Mouse (Mus musculus): ENCODE results near the gene Tmem94. TPM values are rescaled to one million over a fixed set of nuclear protein-coding genes. Genes with fewer than 3 reads are reported as not detected.
A peak's percentile ranks its signal among the peaks of the same experiment; 100 is the strongest.

The Tmem94 gene
- polyA plus RNA-seq, 1 experiment from 2014 or later, result 20.9 TPM

- 89% methylated on average over 11 of the region's 11 CpGs for WGBS
- ATAC-seq (ENCODE audit: low FRiP score, low TSS enrichment), result no peak
Measured at GRCm38 (mm10) chr11:115741070-115741469, 24.2 kb upstream of the Tmem94 start.

GRCm38 (mm10) chr11:115742926-115743325 lies 22.3 kb upstream of the Tmem94 start:
- WGBS, result 89% methylated on average over 9 of the region's 9 CpGs
- no peaks in the 10 kb centered on the region for H3K36me3 ChIP-seq (ENCODE audit: control insufficient read depth, insufficient read depth, low read length)

More at GRCm38 (mm10) chr11:115741070-115741469, 24.2 kb upstream of the Tmem94 start:
- Histone ChIP-seq H3K36me3 (ENCODE audit: control insufficient read depth, insufficient read depth, low read length) (no peaks in the 10 kb centered on the region), H3K4me1 (ENCODE audit: control insufficient read depth, insufficient read depth, low read length) (no peaks in the 10 kb centered on the region), H3K9me3 (ENCODE audit: control insufficient read depth, low read length) (no peaks in the 10 kb centered on the region), H3K4me3 (replicated peaks; ENCODE audit: low read depth, low read length) (no peak overlapping the region), H3K4me2 (ENCODE audit: low read length) (no peak overlapping the region), H3K9ac (replicated peaks; ENCODE audit: low read length) (no peak overlapping the region), H3K27me3 (ENCODE audit: control insufficient read depth, insufficient read depth, low read length) (no peaks in the 10 kb centered on the region), H3K27ac (replicated peaks; ENCODE audit: low read depth, low read length) (no peak overlapping the region)
- no peak for DNase-seq

GRCm38 (mm10) chr11:115744385-115744784 lies 20.8 kb upstream of the Tmem94 start:
- Histone ChIP-seq H3K27me3 (ENCODE audit: control insufficient read depth, insufficient read depth, low read length) (no peaks in the 10 kb centered on the region), H3K9ac (replicated peaks; ENCODE audit: low read length) (no peak overlapping the region), H3K9me3 (ENCODE audit: control insufficient read depth, low read length) (no peaks in the 10 kb centered on the region), H3K4me2 (ENCODE audit: low read length) (no peak overlapping the region), H3K36me3 (ENCODE audit: control insufficient read depth, insufficient read depth, low read length) (no peaks in the 10 kb centered on the region), H3K4me3 (replicated peaks; ENCODE audit: low read depth, low read length) (no peak overlapping the region), H3K27ac (replicated peaks; ENCODE audit: low read depth, low read length) (no peak overlapping the region), H3K4me1 (ENCODE audit: control insufficient read depth, insufficient read depth, low read length) (no peaks in the 10 kb centered on the region)
- ATAC-seq (ENCODE audit: low FRiP score, low TSS enrichment) (no peak), DNase-seq (no peak)
- WGBS, result 89% methylated on average over 5 of the region's 5 CpGs

More at GRCm38 (mm10) chr11:115742926-115743325, 22.3 kb upstream of the Tmem94 start:
- H3K4me2 ChIP-seq (ENCODE audit: low read length), result no peak overlapping the region
- H3K9ac ChIP-seq (replicated peaks; ENCODE audit: low read length), result no peak overlapping the region
- DNase-seq (no peak), ATAC-seq (ENCODE audit: low FRiP score, low TSS enrichment) (no peak)
- no peaks in the 10 kb centered on the region for H3K27me3 ChIP-seq (ENCODE audit: control insufficient read depth, insufficient read depth, low read length)
- H3K27ac ChIP-seq (replicated peaks; ENCODE audit: low read depth, low read length), result no peak overlapping the region
- H3K4me3 ChIP-seq (replicated peaks; ENCODE audit: low read depth, low read length), result no peak overlapping the region
- H3K4me1 ChIP-seq (ENCODE audit: control insufficient read depth, insufficient read depth, low read length), result no peaks in the 10 kb centered on the region
- H3K9me3 ChIP-seq (ENCODE audit: control insufficient read depth, low read length), result no peaks in the 10 kb centered on the region

DNA sequence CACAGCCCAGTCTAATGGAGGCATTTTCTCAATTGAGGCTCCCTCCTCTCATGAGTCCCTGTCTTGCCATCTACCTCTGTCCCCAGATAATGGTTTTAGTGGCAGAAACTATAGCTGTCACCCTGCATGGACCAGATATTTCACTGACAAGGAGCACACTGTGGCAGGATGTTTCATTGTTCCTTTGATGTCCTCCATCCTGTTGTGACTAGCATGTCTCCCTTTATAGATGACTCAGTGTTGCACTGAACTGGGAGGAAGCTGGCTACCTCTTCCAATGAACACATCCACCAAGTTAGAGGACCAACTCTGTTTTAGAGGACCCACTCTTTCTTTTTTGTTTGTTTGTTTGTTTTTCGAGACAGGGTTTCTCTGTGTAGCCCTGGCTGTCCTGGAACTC lies 19.1 kb upstream of the Tmem94 start:
- ATAC-seq (ENCODE audit: low FRiP score, low TSS enrichment) (no peak), DNase-seq (no peak)
- Histone ChIP-seq H3K9ac (replicated peaks; ENCODE audit: low read length) (no peak overlapping the region), H3K4me3 (replicated peaks; ENCODE audit: low read depth, low read length) (no peak overlapping the region), H3K36me3 (ENCODE audit: control insufficient read depth, insufficient read depth, low read length) (no peaks in the 10 kb centered on the region), H3K27me3 (ENCODE audit: control insufficient read depth, insufficient read depth, low read length) (no peaks in the 10 kb centered on the region), H3K9me3 (ENCODE audit: control insufficient read depth, low read length) (no peaks in the 10 kb centered on the region), H3K4me2 (ENCODE audit: low read length) (no peak overlapping the region), H3K4me1 (ENCODE audit: control insufficient read depth, insufficient read depth, low read length) (no peaks in the 10 kb centered on the region), H3K27ac (replicated peaks; ENCODE audit: low read depth, low read length) (no peak overlapping the region)
- WGBS, result 86% methylated on average over 1 of the region's 1 CpGs

DNA sequence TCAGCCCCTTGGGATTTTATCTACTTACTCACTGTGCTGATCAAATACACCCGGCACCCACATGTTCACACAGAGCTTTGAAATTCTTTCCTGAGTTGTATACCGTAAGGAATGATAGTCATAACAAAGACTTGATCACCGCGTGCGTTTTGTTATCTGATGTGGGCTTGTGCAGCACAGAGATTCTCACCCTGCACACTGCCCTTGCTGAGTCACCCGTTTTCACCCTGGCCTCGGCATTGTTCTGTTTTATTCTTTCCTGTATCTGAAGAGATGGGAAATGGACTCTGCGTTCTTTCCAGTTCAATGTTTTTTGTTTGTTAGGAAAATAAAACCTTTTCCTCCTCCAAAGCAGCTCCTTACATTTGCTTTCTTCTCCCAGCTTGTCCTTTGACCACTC lies 18.5 kb upstream of the Tmem94 start:
- no peak overlapping the region for H3K4me3 ChIP-seq (replicated peaks; ENCODE audit: low read depth, low read length)
- WGBS, result 54% methylated on average over 8 of the region's 8 CpGs
- DNase-seq, result no peak
- H3K4me1 ChIP-seq (ENCODE audit: control insufficient read depth, insufficient read depth, low read length), result no peaks in the 10 kb centered on the region
- H3K9ac ChIP-seq (replicated peaks; ENCODE audit: low read length), result no peak overlapping the region
- 0 out of 2 replicates have a peak overlapping the region, but pooled peaks have one; percentile 38 for H3K4me2 ChIP-seq (ENCODE audit: low read length)
- H3K36me3 ChIP-seq (ENCODE audit: control insufficient read depth, insufficient read depth, low read length), result no peaks in the 10 kb centered on the region
- ATAC-seq (ENCODE audit: low FRiP score, low TSS enrichment), result no peak
- H3K9me3 ChIP-seq (ENCODE audit: control insufficient read depth, low read length), result no peaks in the 10 kb centered on the region
- no peak overlapping the region for H3K27ac ChIP-seq (replicated peaks; ENCODE audit: low read depth, low read length)
- no peaks in the 10 kb centered on the region for H3K27me3 ChIP-seq (ENCODE audit: control insufficient read depth, insufficient read depth, low read length)

- no peak for ATAC-seq (ENCODE audit: low FRiP score, low TSS enrichment)
- H3K27me3 ChIP-seq (ENCODE audit: control insufficient read depth, insufficient read depth, low read length), result no peaks in the 10 kb centered on the region
- H3K4me1 ChIP-seq (ENCODE audit: control insufficient read depth, insufficient read depth, low read length), result no peaks in the 10 kb centered on the region
- H3K27ac ChIP-seq (replicated peaks; ENCODE audit: low read depth, low read length), result no peak overlapping the region
- H3K4me2 ChIP-seq (ENCODE audit: low read length), result peak overlapping the region; percentile 38
- H3K9ac ChIP-seq (replicated peaks; ENCODE audit: low read length), result no peak overlapping the region; the same call in 1 of the 2 replicates
- DNase-seq, result peak; percentile 37
- 20% methylated on average over 11 of the region's 15 CpGs for WGBS
- H3K4me3 ChIP-seq (replicated peaks; ENCODE audit: low read depth, low read length), result no peak overlapping the region
- no peaks in the 10 kb centered on the region for H3K9me3 ChIP-seq (ENCODE audit: control insufficient read depth, low read length)
- H3K36me3 ChIP-seq (ENCODE audit: control insufficient read depth, insufficient read depth, low read length), result no peaks in the 10 kb centered on the region
Measured at GRCm38 (mm10) chr11:115747351-115747750, 17.9 kb upstream of the Tmem94 start.

DNA sequence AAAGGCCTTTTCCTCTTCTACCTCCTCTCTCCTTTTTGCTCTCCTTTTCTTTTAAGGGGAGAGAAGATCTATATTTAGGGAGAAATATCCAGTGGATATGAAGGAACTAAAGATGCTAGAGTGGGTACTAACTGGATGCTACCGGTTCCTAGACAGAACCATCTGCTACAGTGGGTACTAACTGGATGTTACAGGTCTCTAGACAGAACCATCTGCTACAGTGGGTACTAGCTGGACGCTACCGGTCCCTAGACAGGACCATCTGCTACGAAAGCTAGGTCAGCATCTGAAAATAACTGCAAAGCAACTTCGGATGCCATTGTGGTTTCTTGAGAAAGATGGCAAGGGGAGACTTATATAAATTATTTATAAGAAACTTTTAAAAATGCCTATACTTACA lies 15.4 kb upstream of the Tmem94 start:
- Histone ChIP-seq H3K4me2 (ENCODE audit: low read length) (no peak overlapping the region), H3K27me3 (ENCODE audit: control insufficient read depth, insufficient read depth, low read length) (no peaks in the 10 kb centered on the region), H3K4me3 (replicated peaks; ENCODE audit: low read depth, low read length) (no peak overlapping the region), H3K9me3 (ENCODE audit: control insufficient read depth, low read length) (no peaks in the 10 kb centered on the region), H3K36me3 (ENCODE audit: control insufficient read depth, insufficient read depth, low read length) (no peaks in the 10 kb centered on the region), H3K9ac (replicated peaks; ENCODE audit: low read length) (no peak overlapping the region), H3K4me1 (ENCODE audit: control insufficient read depth, insufficient read depth, low read length) (no peaks in the 10 kb centered on the region), H3K27ac (replicated peaks; ENCODE audit: low read depth, low read length) (no peak overlapping the region)
- 83% methylated on average over 5 of the region's 5 CpGs for WGBS
- ATAC-seq (ENCODE audit: low FRiP score, low TSS enrichment), result no peak
- no peak for DNase-seq

DNA sequence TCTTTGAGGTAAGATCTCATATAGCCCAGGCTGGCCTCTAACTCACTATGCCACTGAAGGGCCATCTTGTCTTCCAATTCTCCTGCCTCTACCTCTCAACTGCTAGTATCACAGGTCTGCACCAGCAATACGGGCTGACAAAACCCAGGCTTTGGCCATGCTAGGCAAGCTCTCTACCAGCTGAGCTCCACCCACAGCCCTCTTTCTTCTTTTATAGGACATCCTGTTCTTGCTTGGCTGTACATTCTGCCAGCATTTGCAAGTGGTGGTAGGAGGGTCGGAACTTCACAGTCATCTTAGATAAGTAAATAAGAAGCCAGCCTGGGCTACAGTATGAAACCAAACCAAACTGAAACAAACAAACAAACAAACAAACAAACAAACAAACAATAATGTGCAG lies 13.5 kb upstream of the Tmem94 start:
- ATAC-seq (ENCODE audit: low FRiP score, low TSS enrichment) (no peak), DNase-seq (no peak)
- Histone ChIP-seq H3K27me3 (ENCODE audit: control insufficient read depth, insufficient read depth, low read length) (no peaks in the 10 kb centered on the region), H3K4me3 (replicated peaks; ENCODE audit: low read depth, low read length) (no peak overlapping the region), H3K4me2 (ENCODE audit: low read length) (no peak overlapping the region), H3K36me3 (ENCODE audit: control insufficient read depth, insufficient read depth, low read length) (no peaks in the 10 kb centered on the region), H3K4me1 (ENCODE audit: control insufficient read depth, insufficient read depth, low read length) (no peaks in the 10 kb centered on the region), H3K9me3 (ENCODE audit: control insufficient read depth, low read length) (no peaks in the 10 kb centered on the region), H3K27ac (replicated peaks; ENCODE audit: low read depth, low read length) (no peak overlapping the region), H3K9ac (replicated peaks; ENCODE audit: low read length) (no peak overlapping the region)
- WGBS, result 72% methylated on average over 2 of the region's 2 CpGs

GRCm38 (mm10) chr11:115752653-115753052 lies 12.6 kb upstream of the Tmem94 start:
- Histone ChIP-seq H3K9me3 (ENCODE audit: control insufficient read depth, low read length) (no peaks in the 10 kb centered on the region), H3K9ac (replicated peaks; ENCODE audit: low read length) (no peak overlapping the region), H3K4me2 (ENCODE audit: low read length) (no peak overlapping the region), H3K4me3 (replicated peaks; ENCODE audit: low read depth, low read length) (no peak overlapping the region), H3K36me3 (ENCODE audit: control insufficient read depth, insufficient read depth, low read length) (no peaks in the 10 kb centered on the region), H3K4me1 (ENCODE audit: control insufficient read depth, insufficient read depth, low read length) (no peaks in the 10 kb centered on the region), H3K27ac (replicated peaks; ENCODE audit: low read depth, low read length) (no peak overlapping the region), H3K27me3 (ENCODE audit: control insufficient read depth, insufficient read depth, low read length) (no peaks in the 10 kb centered on the region)
- no peak for ATAC-seq (ENCODE audit: low FRiP score, low TSS enrichment)
- DNase-seq, result peak; percentile 40
- WGBS, result 19% methylated on average over 7 of the region's 7 CpGs
